Mouse (Mus musculus) gastrocnemius, postnatal 25 days (tissue): ENCODE data around the gene Bmi1. TPM values are rescaled to one million over a fixed set of nuclear protein-coding genes. Genes with fewer than 3 reads are reported as not detected.

Source experiments
- DNase-seq: peaks from one replicate; pipeline ENCODE4 v3.0.0; 2022
- long read RNA-seq, 2 experiments: library from polyadenylated mRNA; stranded (forward); transcript quantifications; one replicate each; pipeline ENCODE4 v2.0.0; 2021
- total RNA-seq, 2 experiments: library from RNA; stranded (reverse); gene quantifications; 1 replicate in 1 of 2; 2 replicates in 1 of 2; pipeline ENCODE4 v1.2.3; 2021

Bmi1 gene
- total RNA-seq, result 10 to 100 TPM; 29.9 to 42.7 TPM
- long read RNA-seq, experiment 1, transcript Bmi1-201 (10 exons, 3,594 nt), result major isoform, 21 of 25 reads
- long read RNA-seq, experiment 1, partial matches to known transcripts, result 0 of 25 reads
- long read RNA-seq, experiment 1, other reads (novel, unspliced or antisense), result 4 of 25 reads
- long read RNA-seq, experiment 2, transcript Bmi1-201 (10 exons, 3,594 nt), result major isoform, 35 of 35 reads
- long read RNA-seq, experiment 2, partial matches to known transcripts, result 0 of 35 reads
- long read RNA-seq, experiment 2, other reads (novel, unspliced or antisense), result 0 of 35 reads

GRCm38 (mm10) chr2:18676936-18677491 is at the start of gene Bmi1:
TSS of gene Bmi1 (plus strand) at chr2:18677018.
- DNase-seq, result peak; percentile 74

DNA sequence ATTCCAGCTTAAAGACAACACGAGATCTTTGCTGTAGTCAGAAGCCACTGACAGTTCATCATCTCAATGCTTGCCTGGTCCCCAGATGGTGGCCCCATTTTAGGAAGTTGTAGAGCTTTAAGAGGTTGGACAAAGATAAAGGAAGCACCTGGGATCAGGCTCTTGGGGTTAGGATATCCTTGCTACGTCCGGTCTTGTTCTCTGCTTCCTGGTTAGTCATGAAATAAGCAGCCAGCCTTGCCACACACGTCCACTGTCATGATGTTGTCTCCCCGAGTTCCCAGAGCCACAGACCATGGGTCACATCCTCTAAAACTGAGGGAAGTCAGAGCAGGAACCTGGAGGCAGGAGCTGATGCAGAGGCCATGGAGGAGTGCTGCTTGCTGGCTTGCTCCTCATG is 46.3 kb upstream of the Bmi1 start:
- no peak for DNase-seq

GRCm38 (mm10) chr2:18635052-18635451 is 41.8 kb upstream of the Bmi1 start:
- DNase-seq, result peak; percentile 51

GRCm38 (mm10) chr2:18648563-18648962 is 28.3 kb upstream of the Bmi1 start:
- DNase-seq, result no peak

DNA sequence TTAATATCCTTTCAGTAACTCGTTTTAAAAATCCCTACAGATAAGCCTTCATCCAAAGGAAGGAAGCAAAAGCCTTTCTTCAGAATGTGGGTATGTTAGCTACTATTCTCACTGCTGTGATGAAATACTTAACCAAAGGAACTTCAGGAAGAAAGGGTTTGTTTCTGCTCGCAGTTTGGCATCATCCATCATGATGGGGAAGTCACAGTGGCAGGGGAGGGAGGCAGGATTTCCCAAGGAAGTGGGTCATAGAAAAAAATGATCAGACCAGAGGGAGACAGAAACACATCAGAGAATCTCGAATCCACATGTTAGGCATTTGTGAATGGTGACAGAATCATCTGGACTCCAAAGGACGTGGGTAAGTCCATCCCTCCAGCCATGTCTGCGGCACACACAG is 22.0 kb upstream of the Bmi1 start:
- DNase-seq, result no peak

DNA sequence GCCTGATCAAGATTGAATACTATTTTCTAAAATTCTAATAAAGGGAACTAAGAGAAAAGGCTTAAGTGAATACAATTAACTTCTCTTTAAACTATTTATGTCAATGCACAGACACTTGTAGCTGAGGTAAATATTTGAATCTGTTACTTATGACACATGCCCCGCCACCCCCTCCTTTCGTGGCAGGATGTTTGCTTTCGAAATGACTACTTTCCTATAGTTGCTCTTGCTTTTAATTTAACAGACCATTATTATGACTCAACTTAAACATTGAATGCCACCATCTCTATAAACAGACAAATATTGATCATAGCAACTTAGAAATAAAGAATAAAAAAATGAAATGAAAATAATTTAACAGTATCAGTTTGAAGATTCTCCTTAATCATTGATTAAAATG is 12.8 kb upstream of the Bmi1 start:
- DNase-seq, result no peak

DNA sequence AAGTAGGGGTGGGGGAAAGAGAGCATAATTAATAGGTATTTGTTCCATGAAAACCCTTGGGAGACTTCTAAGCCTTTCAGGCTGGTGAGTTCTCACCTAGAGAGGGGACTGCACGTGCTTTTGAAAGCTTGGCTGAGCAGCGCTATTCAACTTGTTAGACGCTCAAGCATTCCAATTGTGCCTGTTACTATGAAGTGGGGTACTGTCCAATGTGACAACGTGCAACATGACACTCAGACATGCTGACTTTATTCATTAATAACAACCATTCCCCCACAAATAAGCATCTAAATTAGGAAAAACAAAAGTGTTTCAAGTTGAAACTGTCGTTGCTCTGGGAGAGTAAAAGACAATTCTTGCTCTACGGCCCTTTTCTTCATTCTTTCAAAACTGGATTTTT is 5.8 kb upstream of the Bmi1 start:
- DNase-seq, result no peak

- peak; percentile 93 for DNase-seq
Measured at GRCm38 (mm10) chr2:18672133-18672765, 4.6 kb upstream of the Bmi1 start, which contains the start of gene Commd3. TSS of gene Commd3 (plus strand) at chr2:18672384.

DNA sequence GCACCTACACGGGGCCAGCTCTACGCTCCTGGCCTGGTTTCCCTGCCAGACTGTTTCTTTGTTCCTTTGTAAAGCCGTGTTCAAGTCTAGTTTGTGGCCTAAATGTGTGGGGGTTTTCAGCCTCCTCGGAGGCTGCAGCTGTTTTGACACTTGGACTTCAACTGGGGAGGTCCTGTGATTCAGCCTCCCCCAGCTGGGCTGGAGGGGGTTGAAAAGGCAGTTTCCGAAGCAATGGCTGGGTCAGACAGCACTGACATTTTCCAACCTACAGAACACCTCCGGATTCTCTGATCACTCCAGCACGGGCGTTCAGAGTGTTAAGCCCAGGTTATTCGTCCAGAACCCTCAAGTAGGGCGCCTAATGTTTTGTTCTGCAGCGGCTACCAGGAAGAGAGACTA is 4.1 kb upstream of the Bmi1 start:
- DNase-seq, result no peak

- no peak for DNase-seq
Measured at GRCm38 (mm10) chr2:18673766-18674165, 3.1 kb upstream of the Bmi1 start.

- no peak for DNase-seq
Measured at GRCm38 (mm10) chr2:18674193-18674902, 2.5 kb upstream of the Bmi1 start.

- no peak for DNase-seq
Measured at GRCm38 (mm10) chr2:18675681-18676456, 949 bp upstream of the Bmi1 start.

- peak; percentile 85 for DNase-seq
Measured at GRCm38 (mm10) chr2:18676457-18676935, 322 bp upstream of the Bmi1 start.

- DNase-seq, result no peak
Measured at GRCm38 (mm10) chr2:18677631-18678471, 1.0 kb downstream of the Bmi1 start.

DNA sequence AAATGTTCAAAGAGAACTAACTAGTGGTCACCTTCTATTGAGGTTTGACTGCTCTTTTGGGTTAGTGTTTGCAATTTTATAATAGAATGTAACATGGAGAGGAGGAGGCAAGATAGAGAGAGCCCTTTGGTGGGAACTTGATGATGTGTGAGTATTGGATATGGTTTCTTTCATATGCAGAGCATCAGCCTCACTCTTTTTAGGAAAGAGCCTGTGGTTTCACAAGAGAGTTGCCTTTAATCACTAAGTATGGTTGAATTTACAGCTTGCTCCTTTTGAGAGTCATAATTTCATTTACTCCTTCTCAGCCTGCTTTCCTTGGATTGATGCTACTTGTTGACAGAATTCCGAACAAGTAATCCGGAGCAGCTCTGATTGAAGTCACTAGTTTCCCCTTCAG is 2.9 kb downstream of the Bmi1 start:
- no peak for DNase-seq

GRCm38 (mm10) chr2:18680501-18680900 is 3.7 kb downstream of the Bmi1 start:
- no peak for DNase-seq

GRCm38 (mm10) chr2:18680961-18681360 is 4.1 kb downstream of the Bmi1 start:
- DNase-seq, result peak; percentile 19

DNA sequence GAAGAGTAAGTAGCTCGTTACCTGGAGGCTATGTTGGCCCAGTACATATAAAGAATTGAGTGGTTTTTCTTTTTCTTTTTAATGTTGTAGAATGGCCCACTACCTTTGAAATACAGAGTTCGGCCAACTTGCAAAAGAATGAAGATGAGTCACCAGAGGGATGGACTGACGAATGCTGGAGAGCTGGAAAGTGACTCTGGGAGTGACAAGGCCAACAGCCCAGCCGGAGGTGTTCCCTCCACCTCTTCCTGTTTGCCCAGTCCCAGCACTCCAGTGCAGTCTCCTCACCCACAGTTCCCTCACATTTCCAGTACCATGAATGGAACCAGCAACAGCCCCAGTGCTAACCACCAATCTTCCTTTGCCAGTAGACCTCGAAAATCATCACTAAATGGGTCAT is 7.2 kb downstream of the Bmi1 start:
- no peak for DNase-seq

- DNase-seq, result no peak
Measured at GRCm38 (mm10) chr2:18686386-18686785, 9.6 kb downstream of the Bmi1 start.

DNA sequence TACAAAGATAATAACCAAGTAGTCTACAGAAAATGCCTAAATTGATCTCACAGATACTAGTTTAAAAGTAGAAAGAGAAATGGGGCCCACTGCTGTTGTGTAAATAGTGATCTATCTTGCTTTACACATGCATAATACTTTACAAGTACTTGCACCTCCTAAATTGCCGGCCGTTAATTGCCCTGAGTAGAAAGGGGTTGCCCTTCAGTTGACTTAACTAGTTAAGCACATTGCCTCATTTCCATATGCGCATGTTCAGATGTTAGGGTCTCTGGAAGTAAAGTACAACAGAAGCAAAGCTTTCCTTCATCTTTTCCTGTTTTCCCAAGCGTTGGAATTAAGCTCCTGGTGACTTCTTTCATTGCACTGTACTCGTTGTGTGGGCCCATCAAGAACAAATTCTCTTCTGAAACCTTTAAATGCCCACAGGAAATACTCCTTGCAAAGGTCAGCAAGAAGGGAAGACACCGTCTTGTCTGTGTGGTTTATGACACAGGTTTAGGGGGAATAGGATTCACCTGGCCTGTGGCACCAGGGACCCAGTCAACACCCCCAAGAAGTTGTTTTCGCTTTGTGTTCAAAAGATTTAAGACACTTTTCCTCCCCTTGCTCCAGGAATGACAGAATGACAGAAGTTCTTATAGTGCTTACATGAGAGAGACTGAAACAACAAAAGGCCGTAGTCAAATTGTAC is 10.2 kb downstream of the Bmi1 start:
- no peak for DNase-seq
